8 mouse cellular contexts compared by ENCODE assay signal in genomic region chr5:33936120-33936707, GRCm38 (mm10). TPM values are rescaled to one million over a fixed set of nuclear protein-coding genes. Genes with fewer than 3 reads are reported as not detected.
DNase-seq lines count a peak whose midpoint lies in the region; ATAC-seq and TF ChIP-seq lines count a peak whose summit lies in the region.

Gene Nelfa, minus strand, starts transcription at chr5:33936413.

- under 1% methylated on average over 61 of the region's 61 CpGs for WGBS in forebrain, embryonic 15.5 days
- under 1% methylated on average over 61 of the region's 61 CpGs for WGBS in lung, adult 2 months

- H3K4me1 ChIP-seq in ES-E14 (ENCODE audit: control insufficient read depth in 2 of 2, insufficient read depth in 2 of 2, low read length in 2 of 2, poor library complexity in 1 of 2), result peaks cover 0 to 8% of the 10 kb centered on the region in 2 experiments; a peak in 3 of 4 replicates
- H3K4me1 ChIP-seq in forebrain, embryonic 15.5 days, result peaks cover 34% of the 10 kb centered on the region
- H3K4me1 ChIP-seq in lung, adult 2 months (ENCODE audit: control insufficient read depth, insufficient read depth, low read length), result peaks cover 5% of the 10 kb centered on the region

- peak within 1 kb of the TSS; percentile 57 for H3K27ac ChIP-seq in ES-E14 (ENCODE audit: insufficient read depth, low read depth, low read length, poor library complexity, severe bottlenecking)
- H3K27ac ChIP-seq in forebrain, embryonic 15.5 days (replicated peaks), result peak within 1 kb of the TSS; percentile 95

- in situ Hi-C loops in ES-E14 (cut with MboI; ENCODE audit: low sequenced_read_pairs in 2 of 2, unreplicated experiment in 2 of 2), result no loop called here

- H3K9me3 ChIP-seq in ES-E14 (ENCODE audit: control insufficient read depth, insufficient read depth, low read depth, low read length), result no peaks in the 10 kb centered on the region
- peaks cover 4% of the 10 kb centered on the region; the same call in 1 of the 2 replicates for H3K9me3 ChIP-seq in forebrain, embryonic 15.5 days

- no peak for TF ChIP-seq CTCF in lung, adult 2 months (IDR thresholded peaks at IDR 0.05; ENCODE audit: insufficient read depth, low read length)

- peak within 1 kb of the TSS; percentile 65 for H3K4me2 ChIP-seq in forebrain, embryonic 15.5 days (replicated peaks)

- ATAC-seq in forebrain, embryonic 15.5 days (replicated peaks), result peak; percentile 99
- peak; percentile 94 for ATAC-seq in neutrophil, adult 5-6 weeks (ENCODE audit: extremely low read depth, insufficient number of reproducible peaks, low FRiP score, poor library complexity, severe bottlenecking)

- DNase-seq in ES-E14 (ENCODE audit: low read depth, low spot score), result peak; percentile 93
- peak; percentile 99 for DNase-seq in cerebellum, adult 11-12 months
- peak; percentile 98 for DNase-seq in heart, postnatal 25 days (ENCODE audit: low spot score)
- DNase-seq in layer of hippocampus, adult 18-20 months (ENCODE audit: low spot score in 2 of 2), result peak; percentile 99 to 100
- DNase-seq in lung, adult 2 months, result peak; percentile 97
- DNase-seq in thymus, adult 18-20 months, result peak; percentile 97

- no peaks in the 10 kb centered on the region for H3K27me3 ChIP-seq in forebrain, embryonic 15.5 days

- TF ChIP-seq POLR2A in lung, adult 2 months (IDR thresholded peaks at IDR 0.05; ENCODE audit: borderline replicate concordance, extremely low read depth, low read depth, low read length), result peak; percentile 91

- H3K9ac ChIP-seq in ES-E14 (ENCODE audit: insufficient read depth, low read depth, low read length, poor library complexity, severe bottlenecking), result peak within 1 kb of the TSS; percentile 88
- H3K9ac ChIP-seq in forebrain, embryonic 15.5 days (replicated peaks), result peak within 1 kb of the TSS; percentile 76

- H3K4me3 ChIP-seq in ES-E14 (ENCODE audit: insufficient read depth in 1 of 2, low read depth in 1 of 2, low read length in 2 of 2, poor library complexity in 1 of 2, severe bottlenecking in 1 of 2), result peak within 1 kb of the TSS; percentile 77 to 86
- H3K4me3 ChIP-seq in forebrain, embryonic 15.5 days, result peak within 1 kb of the TSS; percentile 89
- H3K4me3 ChIP-seq in lung, adult 2 months (replicated peaks; ENCODE audit: extremely low read depth, low read depth, low read length), result peak within 1 kb of the TSS; percentile 98

- peaks cover 3% of the 10 kb centered on the region; the same call in 1 of the 2 replicates for H3K36me3 ChIP-seq in ES-E14 (ENCODE audit: control insufficient read depth, insufficient read depth, low read length, poor library complexity, severe bottlenecking)
- no peaks in the 10 kb centered on the region for H3K36me3 ChIP-seq in forebrain, embryonic 15.5 days

- intact Hi-C loops in heart, postnatal 25 days (cut with DNase I), result loop anchor here (10.0 kb wide), 2 partner anchors 151 to 281 kb away; partner anchors contain the start of genes Letm1, Slbp, Tacc3 and Tmem129

TF ChIP-seq in ES-E14, 5 proteins besides CTCF, POLR2A, EP300 and RAD21:
- no peak for TF ChIP-seq MAFK (IDR thresholded peaks at IDR 0.05; ENCODE audit: insufficient read depth, low read depth, low read length)
- TF ChIP-seq ZNF384 (IDR thresholded peaks at IDR 0.05; ENCODE audit: low read depth, low read length), result no peak
- TF ChIP-seq ZC3H11A (IDR thresholded peaks at IDR 0.05; ENCODE audit: borderline replicate concordance, low read depth, low read length), result no peak
- TF ChIP-seq CHD2 (IDR thresholded peaks at IDR 0.05; ENCODE audit: low read depth, low read length), result no peak
- TF ChIP-seq HCFC1 (IDR thresholded peaks at IDR 0.05; ENCODE audit: borderline replicate concordance, insufficient read depth, low read length), result peak; percentile 94

RNA-seq across cellular contexts. Expression of gene Nelfa, which starts in this region (rescaled TPM):
- 42.0 and 43.0 TPM in 2 replicates for total RNA-seq in ES-E14 (2012; rRNA removed)
- 43.5 and 46.9 TPM in 2 replicates for polyA plus RNA-seq in forebrain, embryonic 15.5 days (2015; fragmentation: Nextera tagmentation; extraction: Ambion mirVana)
- total RNA-seq in heart, postnatal 25 days (2021), result 10 to 100 TPM; 10.1 to 10.2 TPM
- total RNA-seq in layer of hippocampus, adult 18-20 months (2021), result 10 to 100 TPM; 19.7 to 20.2 TPM
- polyA plus RNA-seq in lung, adult 2 months (2012; rRNA removed), result 28.1 and 34.1 TPM in 2 replicates
- total RNA-seq in neutrophil, adult 5-6 weeks (2017), result 25.4 and 28.6 TPM in 2 replicates

Comparison
In these comparisons a context has a peak if more than half of its experiments do, and no peak if none do; other contexts are left out.
1. Peak in every context shown above with its lines: DNase-seq, ATAC-seq, H3K4me3 ChIP-seq and H3K27ac ChIP-seq.